Mouse (Mus musculus) MEL (cell line): ENCODE results near the gene Pfkfb3. TPM values are rescaled to one million over a fixed set of nuclear protein-coding genes. Genes with fewer than 3 reads are reported as not detected.
A peak's percentile ranks its signal among the peaks of the same experiment; 100 is the strongest.

Source experiments
- DNase-seq: peaks from one replicate; pipeline ENCODE4 v3.0.0; 2011; ENCODE audit warnings: low read depth, low spot score
- H3K27ac ChIP-seq: 2 replicates; pipeline ENCODE4 v1.5.1; 2012; ENCODE audit warnings: low read depth, mild to moderate bottlenecking, control low read depth, low read length, moderate library complexity; ENCODE audit not compliant: control insufficient read depth
- H3K27me3 ChIP-seq, 2 experiments: fragments of 150-350 bp in 1 of 2; sonication (generic) in 1 of 2; 2 replicates each; pipeline ENCODE4 v1.6.1; 2012; ENCODE audit warnings: low read length in 2 of 2, mild to moderate bottlenecking in 2 of 2, improper control_type of control experiment in 1 of 2, moderate library complexity in 1 of 2; ENCODE audit not compliant: insufficient read depth in 2 of 2, control insufficient read depth in 1 of 2
- H3K36me3 ChIP-seq, 2 experiments: 2 replicates each; pipeline ENCODE4 v1.6.1; 2012 to 2014; ENCODE audit warnings: low read length in 2 of 2, improper control_type of control experiment in 1 of 2, inconsistent platforms in 1 of 2, mild to moderate bottlenecking in 1 of 2; ENCODE audit not compliant: insufficient read depth in 2 of 2, control insufficient read depth in 1 of 2
- H3K4me1 ChIP-seq, 2 experiments: fragments of 150-350 bp in 1 of 2; sonication (generic) in 1 of 2; 2 replicates each; pipeline ENCODE4 v1.6.1; 2012; ENCODE audit warnings: low read length in 2 of 2, improper control_type of control experiment in 1 of 2, mild to moderate bottlenecking in 1 of 2; ENCODE audit not compliant: insufficient read depth in 2 of 2, control insufficient read depth in 1 of 2
- H3K4me3 ChIP-seq, 2 experiments: fragments of 150-350 bp in 1 of 2; sonication (generic) in 1 of 2; 2 replicates each; pipeline ENCODE4 v1.5.1; 2012; ENCODE audit warnings: low read depth in 2 of 2, low read length in 2 of 2, mild to moderate bottlenecking in 2 of 2, moderate library complexity in 2 of 2, control low read depth in 1 of 2, improper control_type of control experiment in 1 of 2; ENCODE audit not compliant: control insufficient read depth in 1 of 2, insufficient read depth in 1 of 2
- H3K79me2 ChIP-seq: 2 replicates; pipeline ENCODE4 v1.6.1; 2012; ENCODE audit warnings: mild to moderate bottlenecking, low read length, moderate library complexity; ENCODE audit not compliant: control insufficient read depth, poor library complexity, insufficient read depth
- H3K9ac ChIP-seq: 2 replicates; pipeline ENCODE4 v1.6.1; 2012; ENCODE audit warnings: low read depth, mild to moderate bottlenecking, control low read depth, low read length, moderate library complexity; ENCODE audit not compliant: control insufficient read depth, poor library complexity, severe bottlenecking
- H3K9me3 ChIP-seq: fragments of 150-350 bp; sonication (generic); replicated peaks from 2 replicates; pipeline ENCODE4 v1.6.1; 2012; ENCODE audit warnings: mild to moderate bottlenecking, low read length, improper control_type of control experiment, moderate library complexity; ENCODE audit not compliant: insufficient read depth
- CTCF ChIP-seq, 3 experiments: IDR thresholded peaks in 2 of 3; conservative IDR thresholded peaks in 1 of 3; 2 replicates each; pipeline ENCODE4 v1.5.1; 2011 to 2012; ENCODE audit warnings: low read length in 3 of 3, low read depth in 2 of 3, mild to moderate bottlenecking in 2 of 3, improper control_type of control experiment in 1 of 3, inconsistent platforms in 1 of 3, mixed read lengths in 1 of 3, moderate library complexity in 1 of 3; ENCODE audit not compliant: control insufficient read depth in 1 of 3, insufficient read depth in 1 of 3, poor library complexity in 1 of 3, severe bottlenecking in 1 of 3
- E2F4 ChIP-seq: IDR thresholded peaks from 2 replicates; pipeline ENCODE4 v1.6.1; 2011; ENCODE audit warnings: low read depth, low read length, improper control_type of control experiment, borderline replicate concordance
- EP300 ChIP-seq, 2 experiments: IDR thresholded peaks; 2 replicates each; pipeline ENCODE4 v1.6.1; 2011; ENCODE audit warnings: improper control_type of control experiment in 2 of 2, low read length in 2 of 2, low read depth in 1 of 2, mild to moderate bottlenecking in 1 of 2
- GATA1 ChIP-seq: IDR thresholded peaks from 2 replicates; pipeline ENCODE4 v1.6.1; 2011; ENCODE audit warnings: low read depth, low read length, improper control_type of control experiment
- KAT2A ChIP-seq: conservative IDR thresholded peaks from 2 replicates; pipeline ENCODE4 v1.6.1; 2012; ENCODE audit warnings: low read depth, low read length, improper control_type of control experiment, inconsistent platforms
- MAFK ChIP-seq: IDR thresholded peaks from 2 replicates; pipeline ENCODE4 v1.6.1; 2011; ENCODE audit warnings: low read depth, mild to moderate bottlenecking, low read length, improper control_type of control experiment, borderline replicate concordance
- MYB ChIP-seq: IDR thresholded peaks from 2 replicates; pipeline ENCODE4 v1.6.1; 2011; ENCODE audit warnings: mild to moderate bottlenecking, low read depth, low read length, improper control_type of control experiment
- MYC ChIP-seq: IDR thresholded peaks from 2 replicates; pipeline ENCODE4 v1.6.1; 2011; ENCODE audit warnings: low read depth, mild to moderate bottlenecking, low read length, improper control_type of control experiment, moderate library complexity
- NELFE ChIP-seq: IDR thresholded peaks from 2 replicates; pipeline ENCODE4 v1.6.1; 2011; ENCODE audit warnings: low read depth, low read length, improper control_type of control experiment
- NRF1 ChIP-seq: IDR thresholded peaks from 2 replicates; pipeline ENCODE4 v1.6.1; 2014; ENCODE audit warnings: low read depth, mild to moderate bottlenecking, inconsistent platforms, low read length, improper control_type of control experiment, moderate library complexity; ENCODE audit not compliant: poor library complexity, insufficient read depth, severe bottlenecking
- POLR2A ChIP-seq, 2 experiments: IDR thresholded peaks; 2 replicates each; pipeline ENCODE4 v1.6.1; 2011 to 2012; ENCODE audit warnings: low read length in 2 of 2, mild to moderate bottlenecking in 2 of 2, control low read depth in 1 of 2, improper control_type of control experiment in 1 of 2, low read depth in 1 of 2, moderate library complexity in 1 of 2; ENCODE audit not compliant: control insufficient read depth in 1 of 2, insufficient read depth in 1 of 2, poor library complexity in 1 of 2
- RCOR1 ChIP-seq: IDR thresholded peaks from 2 replicates; pipeline ENCODE4 v1.6.1; 2012; ENCODE audit warnings: low read depth, mild to moderate bottlenecking, inconsistent platforms, low read length, improper control_type of control experiment
- TBP ChIP-seq: IDR thresholded peaks from 2 replicates; pipeline ENCODE4 v1.8.0; 2011; ENCODE audit warnings: low read depth, low read length, improper control_type of control experiment
- UBTF ChIP-seq: IDR thresholded peaks from 2 replicates; pipeline ENCODE4 v1.6.1; 2012; ENCODE audit warnings: low read depth, mild to moderate bottlenecking, inconsistent platforms, low read length, improper control_type of control experiment, moderate library complexity, borderline replicate concordance; ENCODE audit not compliant: insufficient read depth
- USF2 ChIP-seq, 2 experiments: IDR thresholded peaks; 2 replicates each; pipeline ENCODE4 v1.6.1; 2011 to 2012; ENCODE audit warnings: improper control_type of control experiment in 2 of 2, low read length in 2 of 2, borderline replicate concordance in 1 of 2, inconsistent platforms in 1 of 2, low read depth in 1 of 2, mild to moderate bottlenecking in 1 of 2; ENCODE audit not compliant: insufficient read depth in 1 of 2
- ZC3H11A ChIP-seq: IDR thresholded peaks from 2 replicates; pipeline ENCODE4 v1.6.1; 2012; ENCODE audit warnings: low read depth, mild to moderate bottlenecking, inconsistent platforms, low read length, improper control_type of control experiment
- ZMIZ1 ChIP-seq: IDR thresholded peaks from 2 replicates; pipeline ENCODE4 v1.6.1; 2012; ENCODE audit warnings: low read depth, mild to moderate bottlenecking, inconsistent platforms, low read length, improper control_type of control experiment, moderate library complexity
- ZNF384 ChIP-seq: IDR thresholded peaks from 2 replicates; pipeline ENCODE4 v1.6.1; 2012; ENCODE audit warnings: low read depth, mild to moderate bottlenecking, inconsistent platforms, low read length, improper control_type of control experiment
- polyA plus RNA-seq, 2 experiments: library from polyadenylated mRNA; stranded (reverse) in 1 of 2; unstranded in 1 of 2; fragments of >175 nt in 1 of 2; fragments of >200 nt in 1 of 2; gene quantifications; 2 replicates each; pipeline versions ENCODE4 v1.2.1 to v1.2.4; 2012; ENCODE audit warnings: low replicate concordance in 2 of 2, low read depth in 1 of 2; ENCODE audit not compliant: insufficient read length in 2 of 2, insufficient read depth in 1 of 2, missing spikeins in 1 of 2
- total RNA-seq: library from RNA; depleted of rRNA; stranded (reverse); fragments of 300-350 nt; gene quantifications from 2 replicates; pipeline ENCODE4 v1.2.3, GENCODE M21; 2012

Gene Pfkfb3
- total and polyA plus RNA-seq, 3 experiments = 9.9 to 13.8 TPM; not detected in 1

- Histone ChIP-seq H3K4me1 (peaks cover 0 to 5% of the 10 kb centered on the region in 2 experiments; a peak in 1 of 4 replicates), H3K9ac (peak overlapping the region; percentile 97), H3K27ac (no peak overlapping the region)
Measured at GRCm38 (mm10) chr2:11601795-11602194, 47.9 kb upstream of the Pfkfb3 start.

DNA sequence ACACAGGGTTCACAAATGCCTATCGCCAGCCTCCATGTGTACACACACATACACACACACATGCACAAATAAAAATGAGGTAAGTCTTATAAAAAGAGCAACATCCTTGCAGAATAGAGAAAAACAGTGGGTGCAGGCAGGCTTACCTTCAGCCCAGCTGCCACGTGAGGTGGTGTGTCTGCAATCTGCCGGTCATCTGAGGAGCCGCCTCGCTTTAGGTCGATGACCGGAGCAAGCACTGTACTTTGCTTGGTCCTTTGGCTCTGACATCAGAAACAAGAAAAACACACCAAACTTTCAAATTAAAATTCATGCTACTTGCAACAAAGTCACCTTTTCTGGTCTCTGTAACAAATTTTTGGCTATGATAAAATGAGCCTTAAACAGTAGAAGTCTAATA, 44.0 kb upstream of the Pfkfb3 start:
- Histone ChIP-seq H3K79me2 (peaks cover 29% of the 10 kb centered on the region), H3K36me3 (peaks cover 12 to 32% of the 10 kb centered on the region in 2 experiments), H3K4me3 (no peak overlapping the region), H3K27ac (no peak overlapping the region), H3K9me3 (no peaks in the 10 kb centered on the region), H3K4me1 (peaks cover 0 to 5% of the 10 kb centered on the region in 2 experiments; a peak in 1 of 4 replicates), H3K27me3 (no peaks in the 10 kb centered on the region), H3K9ac (no peak overlapping the region)
- no peak for DNase-seq
- TF ChIP-seq ZNF384 (no peak), GATA1 (no peak), NRF1 (no peak), UBTF (no peak), TBP (no peak), CTCF (IDR thresholded peaks at IDR 0.05 in 2 of 3, conservative IDR thresholded peaks at IDR 0.05 in 1 of 3; ENCODE audit: control insufficient read depth in 1 of 3, insufficient read depth in 1 of 3, low read depth in 2 of 3, low read length in 3 of 3, poor library complexity in 1 of 3, severe bottlenecking in 1 of 3) (no peak), ZC3H11A (no peak), E2F4 (no peak), USF2 (IDR thresholded peaks at IDR 0.05; ENCODE audit: borderline replicate concordance in 1 of 2, insufficient read depth in 1 of 2, low read depth in 1 of 2, low read length in 2 of 2) (no peak), ZMIZ1 (no peak), MAFK (no peak), NELFE (no peak), EP300 (IDR thresholded peaks at IDR 0.05; ENCODE audit: low read depth in 1 of 2, low read length in 2 of 2) (no peak), KAT2A (no peak), MYC (no peak), POLR2A (IDR thresholded peaks at IDR 0.05; ENCODE audit: control insufficient read depth in 1 of 2, insufficient read depth in 1 of 2, low read depth in 1 of 2, low read length in 2 of 2, poor library complexity in 1 of 2) (no peak)

More at GRCm38 (mm10) chr2:11601795-11602194, 47.9 kb upstream of the Pfkfb3 start:
- peaks cover 5 to 7% of the 10 kb centered on the region in 2 experiments for H3K27me3 ChIP-seq
- H3K79me2 ChIP-seq = peaks cover 30% of the 10 kb centered on the region
- TF ChIP-seq KAT2A (no peak), MYB (no peak), RCOR1 (no peak), ZMIZ1 (no peak)
- TF ChIP-seq, all 39 proteins: peak for 0
- Histone ChIP-seq H3K4me3 (peak overlapping the region; percentile 93 to 99), H3K36me3 (peaks cover 15 to 19% of the 10 kb centered on the region in 2 experiments), H3K9me3 (no peaks in the 10 kb centered on the region)
- DNase-seq = no peak
